Mouse (Mus musculus) hindbrain, embryonic 13.5 days (tissue): ENCODE measurements around the gene Mark3. TPM values are rescaled to one million over a fixed set of nuclear protein-coding genes. Genes with fewer than 3 reads are reported as not detected.

Experiments
- polyA plus RNA-seq: library from polyadenylated mRNA; unstranded; fragments of >200 nt; fragmentation: Nextera tagmentation; extraction: Ambion mirVana; gene quantifications from 2 replicates; pipeline ENCODE4 v1.2.1, GENCODE M21; 2015

The Mark3 gene
- polyA plus RNA-seq, 1 experiment from 2014 or later: 50.9 TPM

Other genes with a start within 250 kb of the Mark3 start
- gene Cdc42bpb, start 196.8 kb upstream of the Mark3 start, polyA plus RNA-seq: 35.0 and 36.5 TPM in 2 replicates
- gene Lbhd2, start 167.7 kb upstream of the Mark3 start, polyA plus RNA-seq: 0.26 and 0.52 TPM in 2 replicates
- gene Exoc3l4, start 157.5 kb upstream of the Mark3 start, polyA plus RNA-seq: 2.0 and 2.1 TPM in 2 replicates
- gene Tnfaip2, start 132.1 kb upstream of the Mark3 start, polyA plus RNA-seq: 1.6 and 1.8 TPM in 2 replicates
- 1.7 and 2.0 TPM in 2 replicates for gene Gm266, start 88.7 kb upstream of the Mark3 start, polyA plus RNA-seq
- 630 TPM in 2 replicates for gene Eif5, start 36.5 kb upstream of the Mark3 start, polyA plus RNA-seq
- 1,675 and 1,703 TPM in 2 replicates for gene Ckb, start 97.8 kb downstream of the Mark3 start, polyA plus RNA-seq
- gene Trmt61a, start 103.6 kb downstream of the Mark3 start, polyA plus RNA-seq: 8.6 and 9.3 TPM in 2 replicates
- gene Bag5, start 138.7 kb downstream of the Mark3 start, polyA plus RNA-seq: 65.3 and 67.9 TPM in 2 replicates
- gene Apopt1, start 138.7 kb downstream of the Mark3 start, polyA plus RNA-seq: 55.1 and 62.1 TPM in 2 replicates
- 571 and 589 TPM in 2 replicates for gene Klc1, start 184.3 kb downstream of the Mark3 start, polyA plus RNA-seq
- gene Xrcc3, start 239.3 kb downstream of the Mark3 start, polyA plus RNA-seq: 3.1 and 3.6 TPM in 2 replicates
- 38.4 and 42.9 TPM in 2 replicates for gene Zfyve21, start 239.6 kb downstream of the Mark3 start, polyA plus RNA-seq